Mouse (Mus musculus): ENCODE data around the gene Mat2a. TPM values are rescaled to one million over a fixed set of nuclear protein-coding genes. Genes with fewer than 3 reads are reported as not detected.
"Not testable (repeated sequence)": the region's sequence is repeated elsewhere in the genome, so short reads cannot be mapped to it uniquely, and the experiment has no call there.

Gene Mat2a
- polyA plus RNA-seq, 1 experiment from 2014 or later, result 235 TPM

- 26% methylated on average over 7 of the region's 7 CpGs for WGBS (ENCODE audit: insufficient replicate concordance)
- no peaks in the 10 kb centered on the region for H3K36me3 ChIP-seq
- H3K4me1 ChIP-seq (replicated peaks), result peaks cover 41% of the 10 kb centered on the region
- H3K27ac ChIP-seq, result peak overlapping the region; percentile 56
- 0 out of 2 replicates have a peak overlapping the region, but pooled peaks have one; percentile 31 for H3K9ac ChIP-seq
- ATAC-seq (ENCODE audit: low read depth), result peak; percentile 88
- DNase-seq, result peak; percentile 49
- no peaks in the 10 kb centered on the region for H3K9me3 ChIP-seq (replicated peaks)
- no peak overlapping the region for H3K4me3 ChIP-seq (replicated peaks)
- H3K4me2 ChIP-seq, result 0 out of 2 replicates have a peak overlapping the region, but pooled peaks have one; percentile 9
- no peaks in the 10 kb centered on the region for H3K27me3 ChIP-seq
Measured at GRCm38 (mm10) chr6:72454072-72454746, 14.9 kb upstream of the Mat2a start.

GRCm38 (mm10) chr6:72453578-72453977 is 14.2 kb upstream of the Mat2a start:
- Histone ChIP-seq H3K4me3 (replicated peaks) (no peak overlapping the region), H3K4me1 (replicated peaks) (peaks cover 36% of the 10 kb centered on the region), H3K36me3 (no peaks in the 10 kb centered on the region), H3K27ac (no peak overlapping the region), H3K4me2 (no peak overlapping the region), H3K9ac (no peak overlapping the region), H3K9me3 (replicated peaks) (no peaks in the 10 kb centered on the region), H3K27me3 (no peaks in the 10 kb centered on the region)
- no peak for DNase-seq
- 71% methylated on average over 3 of the region's 3 CpGs for WGBS (ENCODE audit: insufficient replicate concordance)
- ATAC-seq (ENCODE audit: low read depth), result no peak

GRCm38 (mm10) chr6:72452329-72452728 is 13.0 kb upstream of the Mat2a start:
- peaks cover 44% of the 10 kb centered on the region for H3K4me1 ChIP-seq (replicated peaks)
- no peak overlapping the region for H3K9ac ChIP-seq
- H3K4me2 ChIP-seq, result no peak overlapping the region
- no peak overlapping the region for H3K4me3 ChIP-seq (replicated peaks)
- no peak overlapping the region for H3K27ac ChIP-seq
- no peaks in the 10 kb centered on the region for H3K9me3 ChIP-seq (replicated peaks)
- DNase-seq (no peak), ATAC-seq (ENCODE audit: low read depth) (no peak)
- no peaks in the 10 kb centered on the region for H3K36me3 ChIP-seq
- H3K27me3 ChIP-seq, result no peaks in the 10 kb centered on the region
- 64% methylated on average over 2 of the region's 2 CpGs for WGBS (ENCODE audit: insufficient replicate concordance)

- H3K4me1 ChIP-seq (replicated peaks), result peaks cover 46% of the 10 kb centered on the region
- 65% methylated on average over 2 of the region's 2 CpGs for WGBS (ENCODE audit: insufficient replicate concordance)
- H3K27me3 ChIP-seq; H3K9ac ChIP-seq; H3K4me2 ChIP-seq; H3K36me3 ChIP-seq; ATAC-seq (ENCODE audit: low read depth); H3K4me3 ChIP-seq (replicated peaks); DNase-seq; H3K9me3 ChIP-seq (replicated peaks); H3K27ac ChIP-seq: not testable (repeated sequence)
Measured at GRCm38 (mm10) chr6:72451778-72452177, 12.4 kb upstream of the Mat2a start.

- DNase-seq (no peak), ATAC-seq (ENCODE audit: low read depth) (peak; percentile 55; the same call in 1 of the 2 replicates)
- Histone ChIP-seq H3K4me2 (no peak overlapping the region), H3K4me3 (replicated peaks) (no peak overlapping the region), H3K9ac (no peak overlapping the region), H3K4me1 (replicated peaks) (peaks cover 22% of the 10 kb centered on the region), H3K36me3 (no peaks in the 10 kb centered on the region), H3K27ac (no peak overlapping the region), H3K27me3 (no peaks in the 10 kb centered on the region), H3K9me3 (replicated peaks) (no peaks in the 10 kb centered on the region)
- 59% methylated on average over 2 of the region's 2 CpGs for WGBS (ENCODE audit: insufficient replicate concordance)
Measured at GRCm38 (mm10) chr6:72447487-72447886, 8.1 kb upstream of the Mat2a start.

GRCm38 (mm10) chr6:72445011-72445410 is 5.7 kb upstream of the Mat2a start:
- H3K4me1 ChIP-seq (replicated peaks), result peaks cover 36% of the 10 kb centered on the region
- H3K9ac ChIP-seq, result no peak overlapping the region
- no peaks in the 10 kb centered on the region for H3K36me3 ChIP-seq
- H3K4me2 ChIP-seq, result no peak overlapping the region
- no peak overlapping the region for H3K4me3 ChIP-seq (replicated peaks)
- DNase-seq (no peak), ATAC-seq (ENCODE audit: low read depth) (no peak)
- no peaks in the 10 kb centered on the region for H3K27me3 ChIP-seq
- no peak overlapping the region for H3K27ac ChIP-seq
- no peaks in the 10 kb centered on the region for H3K9me3 ChIP-seq (replicated peaks)

GRCm38 (mm10) chr6:72442921-72443604 is 3.7 kb upstream of the Mat2a start:
- DNase-seq (no peak), ATAC-seq (ENCODE audit: low read depth) (no peak)
- H3K4me3 ChIP-seq (replicated peaks), result no peak overlapping the region
- H3K36me3 ChIP-seq, result peaks cover 3% of the 10 kb centered on the region
- no peak overlapping the region for H3K27ac ChIP-seq
- H3K4me2 ChIP-seq, result no peak overlapping the region
- no peaks in the 10 kb centered on the region for H3K9me3 ChIP-seq (replicated peaks)
- no peaks in the 10 kb centered on the region for H3K27me3 ChIP-seq
- H3K4me1 ChIP-seq (replicated peaks), result peaks cover 35% of the 10 kb centered on the region
- H3K9ac ChIP-seq, result no peak overlapping the region
- WGBS (ENCODE audit: insufficient replicate concordance), result 77% methylated on average over 1 of the region's 1 CpGs

GRCm38 (mm10) chr6:72440186-72440990 is 1.0 kb upstream of the Mat2a start:
- peak; percentile 24 for DNase-seq
- WGBS (ENCODE audit: insufficient replicate concordance), result 7% methylated on average over 17 of the region's 17 CpGs
- H3K4me2 ChIP-seq, result peak overlapping the region; percentile 93
- H3K9me3 ChIP-seq (replicated peaks), result no peaks in the 10 kb centered on the region
- H3K36me3 ChIP-seq, result peaks cover 29% of the 10 kb centered on the region
- H3K4me1 ChIP-seq (replicated peaks), result peaks cover 45% of the 10 kb centered on the region
- H3K4me3 ChIP-seq (replicated peaks), result peak overlapping the region; percentile 97
- peak overlapping the region; percentile 98 for H3K27ac ChIP-seq
- H3K27me3 ChIP-seq, result no peaks in the 10 kb centered on the region
- ATAC-seq (ENCODE audit: low read depth), result no peak
- H3K9ac ChIP-seq, result peak overlapping the region; percentile 99

- DNase-seq, result peak; percentile 79
- Histone ChIP-seq H3K36me3 (peaks cover 43% of the 10 kb centered on the region), H3K9ac (peak overlapping the region; percentile 99), H3K9me3 (replicated peaks) (no peaks in the 10 kb centered on the region), H3K4me2 (peak overlapping the region; percentile 93), H3K27me3 (no peaks in the 10 kb centered on the region), H3K4me1 (replicated peaks) (peaks cover 48% of the 10 kb centered on the region), H3K27ac (peak overlapping the region; percentile 98), H3K4me3 (replicated peaks) (peak overlapping the region; percentile 97)
- WGBS (ENCODE audit: insufficient replicate concordance), result 0% methylated on average over 57 of the region's 57 CpGs
- peak; percentile 55 for ATAC-seq (ENCODE audit: low read depth)
Measured at GRCm38 (mm10) chr6:72438862-72439354, 450 bp downstream of the Mat2a start.

GRCm38 (mm10) chr6:72438226-72438625 is 1.1 kb downstream of the Mat2a start:
- no peaks in the 10 kb centered on the region for H3K27me3 ChIP-seq
- H3K9me3 ChIP-seq (replicated peaks), result no peaks in the 10 kb centered on the region
- peaks cover 48% of the 10 kb centered on the region for H3K4me1 ChIP-seq (replicated peaks)
- H3K4me2 ChIP-seq, result peak overlapping the region; percentile 93
- no peak for DNase-seq
- ATAC-seq (ENCODE audit: low read depth), result no peak
- H3K36me3 ChIP-seq, result peaks cover 50% of the 10 kb centered on the region
- WGBS (ENCODE audit: insufficient replicate concordance), result 2% methylated on average over 5 of the region's 5 CpGs
- peak overlapping the region; percentile 97 for H3K4me3 ChIP-seq (replicated peaks)
- H3K9ac ChIP-seq, result peak overlapping the region; percentile 99
- H3K27ac ChIP-seq, result peak overlapping the region; percentile 98

- WGBS (ENCODE audit: insufficient replicate concordance), result 80% methylated on average over 2 of the region's 2 CpGs
- no peak overlapping the region for H3K27ac ChIP-seq
- DNase-seq (no peak), ATAC-seq (ENCODE audit: low read depth) (no peak; the same call in 1 of the 2 replicates)
- no peaks in the 10 kb centered on the region for H3K27me3 ChIP-seq
- H3K4me1 ChIP-seq (replicated peaks), result peaks cover 20% of the 10 kb centered on the region
- no peak overlapping the region for H3K9ac ChIP-seq
- H3K4me2 ChIP-seq, result no peak overlapping the region
- H3K9me3 ChIP-seq (replicated peaks), result no peaks in the 10 kb centered on the region
- no peak overlapping the region for H3K4me3 ChIP-seq (replicated peaks)
- H3K36me3 ChIP-seq, result peaks cover 91% of the 10 kb centered on the region
Measured at GRCm38 (mm10) chr6:72432153-72432552, 7.2 kb downstream of the Mat2a start.
